Mouse (Mus musculus) embryonic facial prominence, embryonic 12.5 days (tissue): Measurements from ENCODE around the gene 5730409E04Rik. TPM values are rescaled to one million over a fixed set of nuclear protein-coding genes. Genes with fewer than 3 reads are reported as not detected.

Experiments used
- ATAC-seq: fragments of 200-750 bp; cut with Nextera tagmentation; 2 replicates; pipeline ENCODE4 v1.8.0; 2017; ENCODE audit not compliant: insufficient number of reproducible peaks, insufficient read depth, low FRiP score, low TSS enrichment
- H3K27ac ChIP-seq: fragments of 300-500 bp; sonication (generic); 2 replicates; pipeline ENCODE4 v1.5.1; 2016; ENCODE audit warnings: mild to moderate bottlenecking
- H3K27me3 ChIP-seq: fragments of 300-500 bp; sonication (generic); 2 replicates; pipeline ENCODE4 v1.6.1; 2016; ENCODE audit warnings: mild to moderate bottlenecking, moderate library complexity
- H3K36me3 ChIP-seq: fragments of 300-500 bp; sonication (generic); 2 replicates; pipeline ENCODE4 v1.6.1; 2016; ENCODE audit warnings: mild to moderate bottlenecking
- H3K4me1 ChIP-seq: fragments of 300-500 bp; sonication (generic); 2 replicates; pipeline ENCODE4 v1.6.1; 2016
- H3K4me2 ChIP-seq: fragments of 300-500 bp; sonication (generic); replicated peaks from 2 replicates; pipeline ENCODE4 v1.6.1; 2016; ENCODE audit warnings: mild to moderate bottlenecking, moderate library complexity
- H3K4me3 ChIP-seq: fragments of 300-500 bp; sonication (generic); 2 replicates; pipeline ENCODE4 v1.5.1; 2016; ENCODE audit warnings: mild to moderate bottlenecking
- H3K9ac ChIP-seq: fragments of 300-500 bp; sonication (generic); 2 replicates; pipeline ENCODE4 v1.6.1; 2016; ENCODE audit warnings: mild to moderate bottlenecking, moderate library complexity
- H3K9me3 ChIP-seq: fragments of 300-500 bp; sonication (generic); 2 replicates; pipeline ENCODE4 v1.6.1; 2016; ENCODE audit warnings: mild to moderate bottlenecking, moderate library complexity
- WGBS: fragments of 180-500 bp; shearing (Covaris S2); methylation state at CpG from one replicate; pipeline ENCODE4 v1.1.7; 2016; 5-methylcytosine and 5-hydroxymethylcytosine counted together
- polyA plus RNA-seq: library from polyadenylated mRNA; unstranded; fragments of >200 nt; fragmentation: Nextera tagmentation; extraction: Ambion mirVana; gene quantifications from 2 replicates; pipeline ENCODE4 v1.2.1, GENCODE M21; 2016

The 5730409E04Rik gene
- polyA plus RNA-seq: 2.9 and 4.6 TPM in 2 replicates

GRCm38 (mm10) chr4:126609606-126610181, at the start of gene 5730409E04Rik:
5730409E04Rik (plus strand) TSS chr4:126609818.
- peak within 1 kb of the TSS; percentile 57 for H3K4me3 ChIP-seq
- peak; percentile 77; the same call in 1 of the 2 replicates for ATAC-seq
- under 1% methylated on average over 48 of the region's 48 CpGs for WGBS
- H3K4me1 ChIP-seq: no peaks in the 10 kb centered on the region
- H3K9me3 ChIP-seq: no peaks in the 10 kb centered on the region
- peak within 1 kb of the TSS; percentile 81 for H3K4me2 ChIP-seq
- peak within 1 kb of the TSS; percentile 58 for H3K27ac ChIP-seq
- H3K27me3 ChIP-seq: no peaks in the 10 kb centered on the region
- peaks cover 9% of the 10 kb centered on the region for H3K36me3 ChIP-seq
- peak within 1 kb of the TSS; percentile 78 for H3K9ac ChIP-seq

- Histone ChIP-seq H3K4me2 (no peak overlapping the region), H3K36me3 (peaks cover 69% of the 10 kb centered on the region), H3K4me3 (no peak overlapping the region), H3K27me3 (no peaks in the 10 kb centered on the region), H3K9ac (no peak overlapping the region), H3K27ac (no peak overlapping the region), H3K9me3 (no peaks in the 10 kb centered on the region), H3K4me1 (no peaks in the 10 kb centered on the region)
- WGBS: 88% methylated on average over 6 of the region's 6 CpGs
- ATAC-seq: no peak
Observed at GRCm38 (mm10) chr4:126563798-126564197, 45.8 kb upstream of the 5730409E04Rik start.

GRCm38 (mm10) chr4:126567243-126567642, 42.4 kb upstream of the 5730409E04Rik start:
- H3K4me1 ChIP-seq: no peaks in the 10 kb centered on the region
- H3K27ac ChIP-seq: no peak overlapping the region
- no peak for ATAC-seq
- no peak overlapping the region for H3K4me3 ChIP-seq
- H3K4me2 ChIP-seq: no peak overlapping the region
- no peak overlapping the region for H3K9ac ChIP-seq
- H3K9me3 ChIP-seq: no peaks in the 10 kb centered on the region
- WGBS: 91% methylated on average over 4 of the region's 4 CpGs
- H3K27me3 ChIP-seq: no peaks in the 10 kb centered on the region
- peaks cover 66% of the 10 kb centered on the region for H3K36me3 ChIP-seq

- Histone ChIP-seq H3K9me3 (peaks cover 3% of the 10 kb centered on the region; the same call in 1 of the 2 replicates), H3K9ac (no peak overlapping the region), H3K36me3 (peaks cover 73% of the 10 kb centered on the region), H3K27me3 (no peaks in the 10 kb centered on the region), H3K27ac (no peak overlapping the region), H3K4me2 (no peak overlapping the region), H3K4me1 (no peaks in the 10 kb centered on the region), H3K4me3 (no peak overlapping the region)
- whole genome bisulfite sequencing: 92% methylated on average over 3 of the region's 3 CpGs
- ATAC-seq: no peak
Observed at GRCm38 (mm10) chr4:126569783-126570182, 39.8 kb upstream of the 5730409E04Rik start.

GRCm38 (mm10) chr4:126576281-126576680, 33.3 kb upstream of the 5730409E04Rik start:
- ATAC-seq: no peak
- H3K9ac ChIP-seq: no peak overlapping the region

GRCm38 (mm10) chr4:126577920-126578319, 31.7 kb upstream of the 5730409E04Rik start:
- peaks cover 90% of the 10 kb centered on the region for H3K36me3 ChIP-seq
- H3K4me2 ChIP-seq: no peak overlapping the region
- peaks cover 4% of the 10 kb centered on the region; the same call in 1 of the 2 replicates for H3K9me3 ChIP-seq
- H3K27me3 ChIP-seq: no peaks in the 10 kb centered on the region
- no peak for ATAC-seq
- no peaks in the 10 kb centered on the region for H3K4me1 ChIP-seq
- H3K27ac ChIP-seq: no peak overlapping the region
- no peak overlapping the region for H3K9ac ChIP-seq
- no peak overlapping the region for H3K4me3 ChIP-seq
- 97% methylated on average over 3 of the region's 3 CpGs for WGBS

More at GRCm38 (mm10) chr4:126576281-126576680, 33.3 kb upstream of the 5730409E04Rik start:
- H3K4me3 ChIP-seq: no peak overlapping the region
- 94% methylated on average over 5 of the region's 5 CpGs for WGBS
- H3K4me1 ChIP-seq: no peaks in the 10 kb centered on the region
- H3K27me3 ChIP-seq: no peaks in the 10 kb centered on the region
- H3K4me2 ChIP-seq: no peak overlapping the region
- peaks cover 98% of the 10 kb centered on the region for H3K36me3 ChIP-seq
- H3K27ac ChIP-seq: no peak overlapping the region
- peaks cover 4% of the 10 kb centered on the region; the same call in 1 of the 2 replicates for H3K9me3 ChIP-seq

GRCm38 (mm10) chr4:126579077-126579476, 30.5 kb upstream of the 5730409E04Rik start:
- Histone ChIP-seq H3K9ac (no peak overlapping the region), H3K27me3 (no peaks in the 10 kb centered on the region), H3K36me3 (peaks cover 83% of the 10 kb centered on the region), H3K4me3 (no peak overlapping the region), H3K4me2 (no peak overlapping the region), H3K4me1 (no peaks in the 10 kb centered on the region), H3K9me3 (peaks cover 4% of the 10 kb centered on the region; the same call in 1 of the 2 replicates), H3K27ac (no peak overlapping the region)
- no peak for ATAC-seq
- 89% methylated on average over 2 of the region's 2 CpGs for WGBS

- Histone ChIP-seq H3K4me1 (no peaks in the 10 kb centered on the region), H3K9ac (no peak overlapping the region), H3K9me3 (no peaks in the 10 kb centered on the region), H3K27ac (no peak overlapping the region), H3K27me3 (no peaks in the 10 kb centered on the region), H3K4me2 (no peak overlapping the region), H3K36me3 (peaks cover 64% of the 10 kb centered on the region), H3K4me3 (no peak overlapping the region)
- no peak for ATAC-seq
- 95% methylated on average over 13 of the region's 13 CpGs for WGBS
Observed at GRCm38 (mm10) chr4:126585739-126586138, 23.9 kb upstream of the 5730409E04Rik start.

- H3K27me3 ChIP-seq: no peaks in the 10 kb centered on the region
- H3K4me2 ChIP-seq: no peak overlapping the region
- no peaks in the 10 kb centered on the region for H3K4me1 ChIP-seq
- WGBS: 90% methylated on average over 6 of the region's 6 CpGs
- no peak for ATAC-seq
- H3K36me3 ChIP-seq: peaks cover 58% of the 10 kb centered on the region
- no peak overlapping the region for H3K9ac ChIP-seq
- no peaks in the 10 kb centered on the region for H3K9me3 ChIP-seq
- no peak overlapping the region for H3K27ac ChIP-seq
- H3K4me3 ChIP-seq: no peak overlapping the region
Observed at GRCm38 (mm10) chr4:126592039-126592438, 17.6 kb upstream of the 5730409E04Rik start.

GRCm38 (mm10) chr4:126599971-126600754, 9.5 kb upstream of the 5730409E04Rik start:
- H3K27ac ChIP-seq: no peak overlapping the region
- H3K9ac ChIP-seq: no peak overlapping the region
- 0 out of 2 replicates have a peak, but pooled peaks cover 2% of the 10 kb centered on the region for H3K27me3 ChIP-seq
- WGBS: 29% methylated on average over 8 of the region's 8 CpGs
- ATAC-seq: 0 out of 2 replicates have a peak, but pooled peaks have one; percentile 22
- no peak overlapping the region for H3K4me2 ChIP-seq
- H3K4me3 ChIP-seq: no peak overlapping the region
- no peaks in the 10 kb centered on the region for H3K9me3 ChIP-seq
- no peaks in the 10 kb centered on the region for H3K36me3 ChIP-seq
- peaks cover 10% of the 10 kb centered on the region for H3K4me1 ChIP-seq

- peaks cover 10% of the 10 kb centered on the region for H3K4me1 ChIP-seq
- no peaks in the 10 kb centered on the region for H3K36me3 ChIP-seq
- H3K27ac ChIP-seq: peak overlapping the region; percentile 66; the same call in 1 of the 2 replicates
- WGBS: 24% methylated on average over 21 of the region's 22 CpGs
- H3K4me3 ChIP-seq: 0 out of 2 replicates have a peak overlapping the region, but pooled peaks have one; percentile 7
- H3K27me3 ChIP-seq: 0 out of 2 replicates have a peak, but pooled peaks cover 2% of the 10 kb centered on the region
- peak overlapping the region; percentile 50 for H3K4me2 ChIP-seq
- ATAC-seq: peak; percentile 81
- peak overlapping the region; percentile 24; the same call in 1 of the 2 replicates for H3K9ac ChIP-seq
- no peaks in the 10 kb centered on the region for H3K9me3 ChIP-seq
Observed at GRCm38 (mm10) chr4:126601597-126602444, 7.8 kb upstream of the 5730409E04Rik start.
